Mouse (Mus musculus) intestine, embryonic 14.5 days (tissue): ENCODE results near the gene Wapl. TPM values are rescaled to one million over a fixed set of nuclear protein-coding genes. Genes with fewer than 3 reads are reported as not detected.

ENCODE experiments used
- ATAC-seq: fragments of 200-750 bp; cut with Nextera tagmentation; replicated peaks from 2 replicates; pipeline ENCODE4 v1.8.0; 2017; ENCODE audit warnings: low read depth, moderate number of reproducible peaks, moderate TSS enrichment, moderate library complexity; ENCODE audit not compliant: low FRiP score, low TSS enrichment
- DNase-seq: peaks from one replicate; pipeline ENCODE4 v3.0.0-alpha.2; 2018; ENCODE audit warnings: low spot score
- H3K27ac ChIP-seq: fragments of 300-500 bp; sonication (generic); 2 replicates; pipeline ENCODE4 v1.5.1; 2014; ENCODE audit warnings: low read depth, mild to moderate bottlenecking, control low read depth
- H3K27me3 ChIP-seq: fragments of 300-500 bp; sonication (generic); replicated peaks from 2 replicates; pipeline ENCODE4 v1.6.1; 2014; ENCODE audit warnings: low read length, control low read depth; ENCODE audit not compliant: control insufficient read depth, insufficient read depth
- H3K36me3 ChIP-seq: fragments of 300-500 bp; sonication (generic); 2 replicates; pipeline ENCODE4 v1.6.1; 2014; ENCODE audit warnings: low read length, control low read depth; ENCODE audit not compliant: control insufficient read depth, insufficient read depth
- H3K4me1 ChIP-seq: fragments of 300-500 bp; sonication (generic); replicated peaks from 2 replicates; pipeline ENCODE4 v1.6.1; 2014; ENCODE audit warnings: low read length, control low read depth, mixed read lengths; ENCODE audit not compliant: control insufficient read depth, insufficient read depth
- H3K4me2 ChIP-seq: fragments of 300-500 bp; sonication (generic); 2 replicates; pipeline ENCODE4 v1.6.1; 2014; ENCODE audit warnings: low read length
- H3K4me3 ChIP-seq: fragments of 300-500 bp; sonication (generic); 2 replicates; pipeline ENCODE4 v1.5.1; 2014; ENCODE audit warnings: low read depth, low read length, control low read depth, mixed read lengths
- H3K9ac ChIP-seq: fragments of 300-500 bp; sonication (generic); 2 replicates; pipeline ENCODE4 v1.6.1; 2014; ENCODE audit warnings: mild to moderate bottlenecking, low read length
- H3K9me3 ChIP-seq: fragments of 300-500 bp; sonication (generic); 2 replicates; pipeline ENCODE4 v1.6.1; 2016; ENCODE audit warnings: low read length, control low read depth; ENCODE audit not compliant: control insufficient read depth
- WGBS: fragments of 180-500 bp; shearing (Covaris S2); extraction: QIAGEN DNeasy Blood & Tissue Kit; methylation state at CpG from one replicate; pipeline ENCODE4 v1.1.7; 2014; 5-methylcytosine and 5-hydroxymethylcytosine counted together
- polyA plus RNA-seq: library from polyadenylated mRNA; unstranded; fragments of >200 nt; fragmentation: Nextera tagmentation; extraction: Ambion mirVana; gene quantifications from 2 replicates; pipeline ENCODE4 v1.2.1, GENCODE M21; 2014

Wapl gene
- polyA plus RNA-seq, 1 experiment from 2014 or later = 29.7 TPM

DNA sequence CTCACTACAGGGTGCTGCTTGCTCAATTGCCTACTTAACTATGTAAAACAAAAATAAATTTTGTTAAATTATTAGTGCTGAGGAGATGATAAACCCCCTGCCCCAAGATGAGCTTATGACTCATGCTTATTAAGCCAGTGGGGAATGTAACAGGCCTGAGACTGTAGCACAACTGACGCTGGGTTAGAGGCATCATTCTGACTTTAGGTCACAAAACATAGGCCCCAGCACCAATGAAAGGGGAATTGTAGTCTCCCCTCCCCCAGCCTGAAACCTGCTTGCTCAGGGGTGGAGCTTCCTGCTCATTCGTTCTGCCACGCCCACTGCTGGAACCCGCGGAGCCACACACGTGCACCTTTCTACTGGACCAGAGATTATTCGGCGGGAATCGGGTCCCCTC, 97.9 kb downstream of the Wapl start:
- H3K9ac ChIP-seq = no peak overlapping the region
- H3K9me3 ChIP-seq = no peaks in the 10 kb centered on the region
- DNase-seq = no peak
- WGBS = 34% methylated on average over 9 of the region's 9 CpGs
- ATAC-seq = no peak
- 0 out of 2 replicates have a peak, but pooled peaks cover 10% of the 10 kb centered on the region for H3K27me3 ChIP-seq
- no peaks in the 10 kb centered on the region for H3K4me1 ChIP-seq
- H3K27ac ChIP-seq = no peak overlapping the region
- no peaks in the 10 kb centered on the region for H3K36me3 ChIP-seq
- H3K4me2 ChIP-seq = no peak overlapping the region
- no peak overlapping the region for H3K4me3 ChIP-seq

DNA sequence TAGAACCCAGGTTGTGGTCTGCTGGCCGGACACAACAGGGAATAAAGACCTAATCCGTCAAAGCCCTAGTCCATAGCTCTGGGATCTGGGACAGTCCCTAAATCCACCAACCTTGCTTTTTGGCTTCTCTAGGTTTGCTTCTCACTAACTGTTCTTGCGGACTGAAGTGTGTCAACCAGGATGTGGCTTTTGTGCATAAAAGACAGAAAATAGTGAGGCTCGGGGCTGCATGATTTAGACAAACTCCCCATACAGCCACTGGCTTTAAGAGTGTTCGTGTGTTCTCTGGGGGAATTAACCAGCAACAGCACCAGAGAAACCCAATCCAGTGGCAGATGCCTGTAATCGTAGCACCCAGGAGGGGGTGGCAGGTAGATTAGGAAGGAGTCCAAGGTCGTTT, 98.4 kb downstream of the Wapl start:
- Histone ChIP-seq H3K27ac (no peak overlapping the region), H3K36me3 (no peaks in the 10 kb centered on the region), H3K9ac (no peak overlapping the region), H3K27me3 (0 out of 2 replicates have a peak, but pooled peaks cover 10% of the 10 kb centered on the region), H3K4me1 (no peaks in the 10 kb centered on the region), H3K4me2 (no peak overlapping the region), H3K9me3 (no peaks in the 10 kb centered on the region), H3K4me3 (no peak overlapping the region)
- ATAC-seq (no peak), DNase-seq (no peak)
- 68% methylated on average over 7 of the region's 7 CpGs for WGBS

DNA sequence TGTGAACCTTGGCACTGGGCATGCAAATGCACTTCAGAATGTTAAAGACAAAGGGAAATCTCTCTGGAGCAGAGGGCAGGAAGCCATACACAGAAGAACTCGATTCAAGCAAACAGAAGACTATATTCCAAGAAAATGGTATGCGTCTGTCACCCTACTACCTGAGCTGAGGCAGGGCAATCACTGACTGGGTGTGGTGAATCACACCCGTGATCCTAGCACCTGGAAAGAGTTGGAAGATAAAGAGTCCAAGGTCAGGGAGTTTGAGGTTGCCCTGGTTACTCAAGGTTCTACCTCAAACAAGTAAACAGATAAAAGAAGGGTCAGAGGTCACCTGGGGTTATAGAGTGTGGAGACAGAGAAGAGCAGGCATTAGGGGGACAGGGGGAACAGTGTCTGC, 100.0 kb downstream of the Wapl start:
- 57% methylated on average over 3 of the region's 3 CpGs for WGBS
- Histone ChIP-seq H3K4me3 (no peak overlapping the region), H3K9ac (no peak overlapping the region), H3K27ac (no peak overlapping the region), H3K36me3 (no peaks in the 10 kb centered on the region), H3K27me3 (0 out of 2 replicates have a peak, but pooled peaks cover 10% of the 10 kb centered on the region), H3K4me2 (no peak overlapping the region), H3K9me3 (no peaks in the 10 kb centered on the region), H3K4me1 (no peaks in the 10 kb centered on the region)
- DNase-seq (peak; percentile 46), ATAC-seq (no peak)

DNA sequence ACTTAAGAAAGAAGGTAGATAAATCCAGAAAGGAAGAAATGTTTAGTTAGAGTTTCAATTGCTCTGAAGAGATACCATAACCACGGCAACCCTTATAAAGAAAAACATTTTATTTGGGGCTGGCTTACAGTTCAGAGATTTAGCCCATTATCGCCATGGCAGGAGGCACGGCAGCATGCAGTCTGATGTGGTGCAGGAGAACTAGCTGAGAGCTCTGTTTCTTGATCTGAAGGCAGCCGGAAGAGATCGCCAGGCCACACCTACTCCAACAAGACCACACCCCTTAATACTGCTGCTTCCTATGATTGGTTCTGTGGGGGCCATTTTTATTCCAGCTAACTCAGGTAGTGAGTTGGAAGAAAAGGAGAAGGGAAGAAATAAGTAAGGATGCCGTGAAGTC, 100.5 kb downstream of the Wapl start:
- ATAC-seq = no peak
- Histone ChIP-seq H3K4me1 (no peaks in the 10 kb centered on the region), H3K36me3 (no peaks in the 10 kb centered on the region), H3K9me3 (no peaks in the 10 kb centered on the region), H3K9ac (no peak overlapping the region), H3K27me3 (0 out of 2 replicates have a peak, but pooled peaks cover 10% of the 10 kb centered on the region), H3K4me2 (no peak overlapping the region), H3K4me3 (no peak overlapping the region), H3K27ac (no peak overlapping the region)
- DNase-seq = peak; percentile 36
- WGBS = 78% methylated on average over 6 of the region's 6 CpGs

DNA sequence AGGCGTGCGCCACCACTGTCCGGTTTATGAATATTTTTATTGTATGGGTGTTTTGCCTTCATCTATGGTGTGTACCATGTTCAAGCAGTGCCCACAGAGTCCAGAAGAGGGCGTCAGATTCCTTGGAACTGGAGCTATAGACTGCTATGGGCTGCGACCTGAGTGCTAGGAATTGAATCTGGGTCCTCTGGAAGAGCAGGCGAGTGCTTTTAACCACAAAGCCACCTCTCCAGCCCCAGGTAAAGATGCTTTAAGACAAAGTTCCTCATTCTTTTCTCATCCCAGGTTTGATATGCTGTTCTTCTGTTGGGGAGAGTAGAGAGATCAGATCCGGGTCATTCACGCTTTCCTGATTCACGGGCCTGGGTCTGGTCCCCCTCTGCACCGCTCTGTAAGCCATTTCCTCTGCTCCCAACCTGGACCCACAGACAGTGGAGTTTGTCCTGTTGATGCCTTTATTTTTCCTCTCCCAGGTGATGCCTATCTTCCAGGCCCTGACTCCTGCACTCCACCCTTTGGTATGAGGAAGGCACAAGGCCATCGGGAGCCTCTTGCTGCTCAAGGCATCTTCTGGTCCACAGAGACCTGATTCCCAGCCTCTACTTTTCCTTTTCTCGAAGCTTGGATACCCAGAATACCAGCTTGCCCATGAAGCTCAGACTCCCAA, 103.1 kb downstream of the Wapl start:
- Histone ChIP-seq H3K36me3 (no peaks in the 10 kb centered on the region), H3K27ac (no peak overlapping the region)
- 86% methylated on average over 12 of the region's 12 CpGs for WGBS

DNA sequence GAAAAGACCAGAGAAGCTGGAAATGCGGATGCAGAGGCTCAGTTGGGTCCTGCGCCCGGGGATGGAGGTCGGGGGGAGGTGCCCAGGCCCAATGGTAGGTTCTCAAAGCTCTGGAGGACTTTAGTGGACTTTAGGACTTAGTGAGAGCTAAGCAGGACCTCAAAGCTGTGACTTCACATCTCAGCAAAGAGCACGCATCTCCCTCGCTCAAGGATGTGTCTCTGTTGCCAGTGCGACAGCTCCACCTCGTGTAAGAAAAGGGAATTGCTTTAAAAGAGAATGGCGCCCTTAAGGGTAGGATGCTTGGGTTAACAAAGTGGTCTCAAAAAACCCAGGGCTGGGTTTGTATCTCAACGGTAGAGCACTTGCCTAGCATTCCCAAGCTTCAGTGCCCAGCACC, 104.1 kb downstream of the Wapl start:
- 18% methylated on average over 10 of the region's 10 CpGs for WGBS
- H3K27ac ChIP-seq = no peak overlapping the region
- no peaks in the 10 kb centered on the region for H3K4me1 ChIP-seq
- peak; percentile 80 for DNase-seq
- H3K4me3 ChIP-seq = no peak overlapping the region
- H3K9ac ChIP-seq = no peak overlapping the region
- H3K9me3 ChIP-seq = no peaks in the 10 kb centered on the region
- H3K4me2 ChIP-seq = no peak overlapping the region
- H3K36me3 ChIP-seq = no peaks in the 10 kb centered on the region
- ATAC-seq = 0 out of 2 replicates have a peak, but pooled peaks have one; percentile 32
- no peaks in the 10 kb centered on the region for H3K27me3 ChIP-seq

More for the DNA sequence above, 103.1 kb downstream of the Wapl start:
- Histone ChIP-seq H3K27me3 (no peaks in the 10 kb centered on the region), H3K4me2 (no peak overlapping the region), H3K9ac (no peak overlapping the region), H3K4me1 (no peaks in the 10 kb centered on the region), H3K9me3 (no peaks in the 10 kb centered on the region), H3K4me3 (no peak overlapping the region)
- DNase-seq (peak; percentile 51), ATAC-seq (no peak)

DNA sequence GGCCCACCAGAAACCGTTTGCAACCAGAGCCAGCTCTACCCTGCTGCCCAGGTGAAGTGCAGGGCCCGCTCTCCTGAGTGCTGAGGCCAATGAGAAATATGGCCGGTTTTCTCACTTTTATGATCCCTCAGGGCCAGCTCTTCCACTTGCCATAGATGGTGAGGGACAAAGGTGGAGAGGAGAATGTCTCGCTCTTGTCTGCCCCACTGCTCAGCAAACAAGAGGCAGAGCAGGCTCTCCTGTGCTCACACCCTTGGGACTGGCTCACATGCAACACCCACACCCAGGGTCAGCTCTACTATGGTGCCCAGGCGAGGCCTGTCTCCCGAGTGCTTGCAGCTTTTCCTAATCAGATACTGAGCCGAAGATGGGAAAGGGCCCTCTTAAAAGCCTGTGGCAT, 105.0 kb downstream of the Wapl start:
- no peaks in the 10 kb centered on the region for H3K27me3 ChIP-seq
- ATAC-seq = no peak; the same call in 1 of the 2 replicates
- H3K4me3 ChIP-seq = no peak overlapping the region
- no peak overlapping the region for H3K27ac ChIP-seq
- H3K4me1 ChIP-seq = no peaks in the 10 kb centered on the region
- peak; percentile 49 for DNase-seq
- 78% methylated on average over 7 of the region's 7 CpGs for WGBS
- no peak overlapping the region for H3K4me2 ChIP-seq
- H3K9me3 ChIP-seq = no peaks in the 10 kb centered on the region
- H3K9ac ChIP-seq = no peak overlapping the region
- H3K36me3 ChIP-seq = no peaks in the 10 kb centered on the region

DNA sequence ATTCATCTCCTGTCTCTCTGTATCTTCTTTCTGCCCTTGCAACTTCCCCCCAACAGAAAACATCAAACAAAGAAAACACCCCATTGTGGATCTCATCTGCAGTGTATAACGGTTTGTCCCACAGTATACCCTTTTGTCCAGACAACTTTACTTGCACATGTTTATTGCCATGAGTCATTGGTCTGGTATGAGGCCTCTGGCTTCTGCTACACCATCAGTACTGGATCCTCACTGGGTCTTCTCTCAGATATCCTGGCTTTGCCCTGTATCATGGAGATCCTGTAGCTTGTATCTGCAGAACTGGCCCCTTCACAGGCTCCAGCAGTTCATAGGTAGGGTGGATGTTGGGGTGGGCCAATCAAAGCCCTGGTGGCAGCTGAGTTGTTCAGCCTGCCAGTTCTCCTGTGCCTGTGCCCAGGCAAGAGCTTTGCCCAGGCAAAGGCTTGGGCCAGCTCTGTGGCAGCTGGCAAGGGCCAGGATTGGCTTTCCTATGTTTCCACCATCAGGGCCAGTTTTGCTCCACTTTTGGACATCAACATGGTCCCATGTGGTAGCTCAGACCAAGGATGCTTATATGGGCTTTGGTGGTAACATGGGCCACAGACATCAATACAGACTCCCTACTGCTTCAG, 119.8 kb downstream of the Wapl start:
- peaks cover 4% of the 10 kb centered on the region; the same call in 1 of the 2 replicates for H3K9me3 ChIP-seq
- no peaks in the 10 kb centered on the region for H3K36me3 ChIP-seq
- DNase-seq (no peak), ATAC-seq (no peak)
- no peaks in the 10 kb centered on the region for H3K27me3 ChIP-seq
- H3K4me1 ChIP-seq = no peaks in the 10 kb centered on the region
- no peak overlapping the region for H3K4me3 ChIP-seq
- no peak overlapping the region for H3K9ac ChIP-seq
- H3K27ac ChIP-seq = no peak overlapping the region
- WGBS = 66% methylated on average over 1 of the region's 1 CpGs
- no peak overlapping the region for H3K4me2 ChIP-seq
